Mouse (Mus musculus): ENCODE measurements around the gene Ccdc113.

GRCm38 (mm10) chr8:95593439-95594393, 59.8 kb downstream of the Ccdc113 start:
- TF ChIP-seq POLR2A (IDR thresholded peaks at IDR 0.05; ENCODE audit: control insufficient read depth, extremely low read depth, insufficient read depth, low read length, poor library complexity) (no peak), CTCF (IDR thresholded peaks at IDR 0.05; ENCODE audit: borderline replicate concordance, control insufficient read depth, extremely low read depth, insufficient read depth, low read length, poor library complexity) (no peak)
